Mouse (Mus musculus): Measurements from ENCODE around the gene Cdkn2c. TPM values are rescaled to one million over a fixed set of nuclear protein-coding genes. Genes with fewer than 3 reads are reported as not detected.

Gene Cdkn2c
- 5.9 TPM for polyA plus RNA-seq (2017; shearing (Covaris generic))

DNA sequence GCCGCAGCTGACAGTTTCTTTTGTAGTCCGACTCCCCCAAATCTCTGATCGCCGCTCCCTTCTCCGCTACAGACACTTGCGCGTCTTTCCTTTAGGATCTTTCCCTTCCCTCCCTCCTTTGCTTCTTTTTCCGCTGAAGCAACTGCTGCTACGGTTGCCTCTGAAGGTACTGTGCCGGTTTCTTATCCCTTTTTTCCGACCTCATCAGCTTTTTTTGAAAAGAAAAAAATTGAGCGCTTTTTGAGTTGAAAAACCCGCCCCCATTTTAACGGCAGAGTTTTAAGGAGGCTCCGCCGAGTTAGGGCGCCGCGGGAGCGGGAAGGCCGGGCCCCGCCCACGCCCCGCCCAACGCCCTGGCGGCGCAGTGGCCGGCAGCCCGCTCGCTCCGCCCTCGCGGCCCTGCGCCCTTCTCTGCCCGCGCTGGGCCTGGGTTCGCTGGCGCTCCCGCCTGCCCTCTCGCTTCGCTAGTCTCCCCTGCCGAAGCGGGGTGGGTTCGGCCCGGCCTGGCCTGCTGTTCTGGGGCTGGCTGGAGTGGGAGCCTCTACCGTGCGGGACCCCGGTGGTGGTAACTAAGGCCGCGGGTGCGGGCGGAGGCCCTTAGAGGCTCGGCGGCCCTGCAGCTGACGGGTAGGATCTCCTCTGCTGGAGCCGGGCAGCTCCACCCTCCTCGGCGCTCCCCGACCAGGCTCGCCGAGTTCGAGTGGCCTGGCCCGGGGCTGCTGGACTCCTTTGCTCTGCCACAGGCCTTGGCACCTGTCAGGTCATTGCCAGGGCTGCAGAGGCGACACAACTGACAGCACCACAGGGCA is at the start of gene Cdkn2c:
Cdkn2c (minus strand) TSS at position 729 of the 809 bp plus-strand sequence.

DNA sequence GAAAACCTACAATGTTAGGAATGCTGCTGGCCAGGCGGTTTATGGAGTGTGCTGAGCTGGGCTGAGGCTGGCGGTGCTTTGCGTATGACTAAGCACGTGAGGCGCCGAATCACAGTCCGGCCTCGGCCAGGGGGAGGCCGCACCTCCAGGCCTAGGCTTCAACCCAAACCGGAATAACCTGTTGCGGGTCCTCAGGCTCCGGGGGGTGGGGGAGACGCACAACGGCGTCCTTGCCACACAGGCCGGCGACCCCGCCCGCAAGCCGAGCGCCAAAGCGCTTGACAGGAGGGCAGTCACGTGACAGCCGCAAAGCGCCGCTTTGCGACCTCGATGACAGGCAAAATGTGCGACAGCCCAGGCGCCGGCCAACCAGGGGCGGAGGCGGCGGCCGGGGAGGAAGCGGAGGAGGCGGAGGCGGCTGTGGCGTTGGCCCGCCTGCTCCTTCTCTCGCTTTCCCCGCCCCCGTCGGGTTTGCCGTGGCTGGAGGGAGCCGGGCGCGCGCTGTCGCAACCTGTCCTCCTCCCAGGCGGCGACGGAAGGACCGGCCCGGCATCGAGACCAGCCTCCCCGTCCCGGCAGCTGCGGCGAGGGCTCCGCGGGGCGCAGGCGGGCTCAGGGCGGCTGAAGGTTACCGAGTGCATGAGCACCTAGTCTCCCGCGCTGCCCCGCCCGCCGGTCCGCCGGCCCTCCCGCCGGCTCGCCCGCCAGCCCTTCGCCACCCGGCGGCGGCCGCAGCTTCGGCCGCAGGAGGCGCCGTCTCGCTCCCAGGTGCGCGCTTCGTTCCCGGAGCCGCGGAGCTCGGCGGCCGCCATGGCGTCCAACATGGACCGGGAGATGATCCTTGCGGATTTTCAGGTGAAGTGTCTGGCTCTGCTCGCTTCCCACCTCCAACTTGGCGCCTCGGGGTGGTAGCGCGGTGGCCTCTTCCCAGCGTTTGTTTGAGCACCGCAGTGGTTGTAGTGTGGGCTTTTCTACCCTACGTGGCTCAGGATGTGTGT is 9.5 kb upstream of the Cdkn2c start, which contains the start of gene Faf1:
Faf1 (plus strand) TSS at position 371 of the 998 bp plus-strand sequence.

Other genes with a start within 250 kb of the Cdkn2c start
- 62.1 TPM for gene Rnf11, start 182.5 kb downstream of the Cdkn2c start, polyA plus RNA-seq (2017; shearing (Covaris generic))
- not detected for gene 4930522H14Rik, start 135.9 kb downstream of the Cdkn2c start, polyA plus RNA-seq (2017; shearing (Covaris generic))
- gene Faf1, start 9.4 kb upstream of the Cdkn2c start, polyA plus RNA-seq (2017; shearing (Covaris generic)) = 39.2 TPM

Measured in effector memory CD4-positive, alpha-beta T cell, adult 7 months (primary cell).